Comparison of ENCODE assay signal across 31 mouse cellular contexts in genomic region chr5:27034858-27035257, GRCm38 (mm10).
"Had no signal": no experiment of that assay in that cellular context is flagged by ENCODE, and none has a peak within 500 bp of the region (broad histone marks: within the 10 kb centered on the region; RNA-seq: fewer than 3 reads in every experiment).

No protein-coding gene starts in this region.

- H3K4me3 ChIP-seq: heart, embryonic 12.5 days; heart, embryonic 13.5 days; heart, embryonic 15.5 days; hindbrain, embryonic 10.5 days; hindbrain, embryonic 12.5 days; hindbrain, embryonic 15.5 days; intestine, embryonic 15.5 days; kidney, embryonic 15.5 days; layer of hippocampus, adult 2 months; left cerebral cortex, adult 2 months had no signal

- H3K9me3 ChIP-seq: heart, embryonic 12.5 days; heart, embryonic 13.5 days; heart, embryonic 15.5 days; hindbrain, embryonic 10.5 days; hindbrain, embryonic 12.5 days; hindbrain, embryonic 15.5 days; intestine, embryonic 15.5 days; kidney, embryonic 15.5 days had no signal

- H3K9ac ChIP-seq: heart, embryonic 12.5 days; heart, embryonic 13.5 days; heart, embryonic 15.5 days; hindbrain, embryonic 12.5 days; hindbrain, embryonic 14.5 days; hindbrain, embryonic 15.5 days; intestine, embryonic 15.5 days; kidney, embryonic 15.5 days had no signal

- H3K4me1 ChIP-seq: heart, embryonic 12.5 days; heart, embryonic 13.5 days; heart, embryonic 15.5 days; hindbrain, embryonic 10.5 days; hindbrain, embryonic 12.5 days; hindbrain, embryonic 15.5 days; intestine, embryonic 15.5 days; kidney, embryonic 15.5 days had no signal

- ATAC-seq: hindbrain, embryonic 16.5 days; hindbrain, postnatal 0 days; inflammation-experienced regulatory T-cells, adult 6 months; intestine, embryonic 15.5 days; intestine, embryonic 16.5 days; intestine, postnatal 0 days had no signal

- H3K36me3 ChIP-seq: heart, embryonic 12.5 days; heart, embryonic 13.5 days; heart, embryonic 15.5 days; hindbrain, embryonic 10.5 days; hindbrain, embryonic 12.5 days; hindbrain, embryonic 15.5 days; intestine, embryonic 15.5 days; kidney, embryonic 15.5 days had no signal

- H3K4me2 ChIP-seq: heart, embryonic 11.5 days; heart, embryonic 12.5 days; heart, embryonic 13.5 days; heart, embryonic 15.5 days; hindbrain, embryonic 12.5 days; hindbrain, embryonic 14.5 days; hindbrain, embryonic 15.5 days; intestine, embryonic 15.5 days; kidney, embryonic 15.5 days had no signal

- DNase-seq: heart, postnatal 10 days; heart, postnatal 14 days; heart, postnatal 4 days; kidney, adult 11 months; kidney, adult 18-20 months; kidney, adult 2 months; kidney, adult 8-10 months; kidney, adult 9 months; kidney, postnatal 14 days; kidney, postnatal 25 days; kidney, postnatal 36 days; layer of hippocampus, adult 9-11 months; layer of hippocampus, postnatal 36 days had no signal

- H3K27ac ChIP-seq: heart, embryonic 13.5 days; heart, embryonic 15.5 days; hindbrain, embryonic 10.5 days; hindbrain, embryonic 12.5 days; hindbrain, embryonic 14.5 days; hindbrain, embryonic 15.5 days; hindbrain, postnatal 0 days; intestine, embryonic 15.5 days; kidney, embryonic 15.5 days; kidney, postnatal 0 days; layer of hippocampus, adult 2 months; left cerebral cortex, adult 2 months had no signal

- H3K27me3 ChIP-seq: heart, embryonic 12.5 days; heart, embryonic 13.5 days; heart, embryonic 15.5 days; hindbrain, embryonic 12.5 days; hindbrain, embryonic 15.5 days; intestine, embryonic 15.5 days; kidney, embryonic 15.5 days had no signal
